Mouse (Mus musculus) Muller cell, postnatal 12 days (primary cell): Measurements from ENCODE around the gene AC131692.1.
A peak's percentile ranks its signal among the peaks of the same experiment; 100 is the strongest.

Experiments used
- DNase-seq: peaks from one replicate; pipeline ENCODE4 v3.0.0-alpha.2; 2015; ENCODE audit errors: inconsistent ontology term

The AC131692.1 gene

DNA sequence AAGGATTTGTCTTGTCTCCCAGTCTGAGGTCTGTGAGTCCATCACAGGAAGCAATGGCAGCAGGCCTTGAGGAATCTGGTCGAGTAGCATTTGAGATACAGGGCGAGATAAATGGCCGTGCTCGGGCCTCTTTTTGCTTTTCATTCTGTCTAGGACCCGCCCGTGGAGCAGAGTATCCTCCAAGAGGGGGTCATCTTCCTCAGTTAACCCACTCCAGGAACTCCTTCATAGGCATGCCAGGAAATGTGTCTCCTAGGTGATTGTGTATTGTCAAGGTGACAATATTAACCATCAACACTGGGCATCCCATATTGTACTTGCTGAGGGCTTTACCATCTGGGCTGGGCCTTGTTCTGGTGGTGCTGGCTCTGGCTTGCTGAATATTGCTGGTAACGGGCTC is at the start of gene AC131692.1:
AC131692.1 (plus strand) TSS at position 301 of the 400 bp plus-strand sequence.
- DNase-seq, result no peak

DNA sequence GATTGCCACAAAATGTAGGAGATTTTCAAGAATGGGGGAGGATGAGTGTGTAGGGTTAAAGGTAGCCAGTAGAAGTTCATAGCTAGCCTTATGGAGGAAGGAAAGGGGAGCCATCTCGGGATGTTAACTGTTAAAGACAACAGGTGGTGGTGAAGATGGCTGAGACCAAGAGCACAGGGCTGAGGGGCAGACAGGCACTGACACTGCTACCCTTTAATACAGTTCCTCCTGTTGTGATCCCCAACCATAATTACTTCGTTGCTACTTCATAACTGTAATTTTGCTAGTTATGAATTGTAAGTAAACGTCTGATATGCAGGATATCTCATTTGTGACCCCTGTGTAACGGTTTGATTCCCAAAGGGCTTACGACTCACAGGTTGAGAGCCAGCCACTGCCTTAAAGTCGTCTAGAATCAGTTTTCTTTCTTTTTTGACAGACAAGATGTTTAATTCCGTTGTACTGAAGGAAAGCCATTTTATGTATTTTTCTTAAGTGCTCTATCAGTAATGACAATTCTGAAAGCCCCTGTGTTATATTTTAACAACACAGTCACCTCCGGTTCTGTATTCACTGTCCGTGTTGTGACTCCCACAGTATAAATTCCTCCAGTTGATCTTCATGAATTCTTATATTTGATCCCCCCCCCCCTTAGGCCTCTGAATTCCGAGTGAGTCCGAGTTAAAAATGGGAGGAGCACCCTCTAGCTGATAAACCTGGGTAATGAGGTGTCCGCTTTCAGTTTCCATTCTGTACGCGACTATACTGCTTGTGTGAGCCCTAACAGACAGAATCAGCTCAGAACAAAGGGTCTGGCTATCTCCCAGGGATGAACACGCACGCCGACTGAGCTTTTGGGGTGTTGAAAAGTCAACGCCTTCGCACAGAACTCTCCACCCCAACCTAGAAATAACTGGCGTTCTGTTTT is 48.6 kb upstream of the AC131692.1 start:
- DNase-seq, result no peak

DNA sequence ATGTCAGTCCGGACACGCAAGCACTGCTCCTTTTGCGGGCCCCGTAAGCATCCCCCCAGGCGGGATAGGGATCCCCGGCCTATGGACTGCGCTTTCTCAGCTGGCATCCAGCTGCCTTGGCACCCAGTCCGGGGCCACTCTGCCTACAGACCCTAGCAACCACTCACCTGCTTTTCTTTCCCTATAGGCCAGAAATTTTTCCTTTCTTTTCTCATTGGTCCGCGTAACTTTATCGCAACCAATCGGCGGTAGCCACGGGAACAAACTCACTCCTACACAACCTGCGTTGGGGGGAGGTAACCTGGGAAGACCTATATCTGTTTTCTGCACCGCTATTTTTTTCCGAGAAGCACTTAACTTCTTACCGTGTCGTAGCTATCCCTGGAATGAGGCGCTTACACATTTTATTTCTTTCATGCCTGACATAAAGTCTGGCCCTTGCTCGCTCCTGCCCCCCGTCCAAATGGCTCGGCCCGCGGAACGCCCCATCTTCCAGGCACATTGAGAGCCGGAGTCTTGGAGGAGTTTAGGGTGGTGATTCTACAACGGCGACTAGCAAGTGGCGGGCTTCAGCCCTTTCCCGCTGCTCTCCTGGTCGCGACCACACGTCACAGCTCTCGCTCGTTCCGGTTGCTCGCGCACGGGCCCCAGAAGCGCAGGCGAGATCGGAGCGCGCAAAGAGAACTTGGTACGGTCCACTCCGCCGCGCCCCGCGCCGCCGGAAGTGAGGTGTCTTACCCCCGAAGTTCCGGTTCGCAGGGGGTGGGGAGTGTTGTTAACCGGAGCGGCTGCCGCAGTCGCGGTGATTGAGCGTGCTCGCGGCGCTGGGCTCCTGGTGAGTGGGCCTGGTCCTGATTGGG is 47.7 kb upstream of the AC131692.1 start, which contains the start of gene Syvn1:
Syvn1 (plus strand) TSS at position 283 of the 860 bp plus-strand sequence.
- DNase-seq, result peak; percentile 95

DNA sequence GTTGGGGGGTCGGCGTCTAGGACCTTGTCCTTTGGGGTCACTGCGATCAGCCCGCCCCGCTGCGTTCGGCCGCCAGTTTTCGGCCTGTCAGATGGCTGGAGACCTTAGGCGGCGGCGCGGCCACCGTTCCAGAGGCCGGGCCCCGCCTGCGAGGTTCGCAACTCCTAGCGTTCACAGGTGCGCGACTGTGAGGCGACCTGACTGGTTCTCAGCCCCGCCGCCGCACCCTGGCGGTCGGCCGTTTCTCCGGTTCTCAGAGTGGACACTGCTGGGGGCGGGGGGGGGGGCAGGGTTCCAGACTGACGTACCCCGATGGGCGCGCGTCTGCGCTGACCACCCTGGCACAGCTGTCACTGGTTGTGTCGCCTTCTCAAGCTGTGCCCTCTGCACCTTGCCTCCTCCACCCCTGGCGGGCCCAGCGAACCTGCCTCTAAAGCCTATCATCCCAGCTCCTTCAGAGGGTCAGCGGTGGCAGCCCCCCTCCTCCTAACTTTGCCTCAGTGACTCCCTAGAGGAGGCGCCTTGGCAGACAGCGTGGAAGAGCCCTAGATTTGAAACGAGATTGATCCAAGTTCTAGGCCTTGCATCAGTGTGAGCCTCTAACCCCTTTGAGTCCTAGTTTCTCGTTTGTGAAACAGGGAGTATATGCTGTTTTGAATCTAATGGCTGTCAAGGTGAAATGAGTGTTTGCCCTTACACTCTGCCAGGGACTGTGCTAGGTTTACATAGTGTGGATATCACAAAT is 46.9 kb upstream of the AC131692.1 start:
- DNase-seq, result no peak

DNA sequence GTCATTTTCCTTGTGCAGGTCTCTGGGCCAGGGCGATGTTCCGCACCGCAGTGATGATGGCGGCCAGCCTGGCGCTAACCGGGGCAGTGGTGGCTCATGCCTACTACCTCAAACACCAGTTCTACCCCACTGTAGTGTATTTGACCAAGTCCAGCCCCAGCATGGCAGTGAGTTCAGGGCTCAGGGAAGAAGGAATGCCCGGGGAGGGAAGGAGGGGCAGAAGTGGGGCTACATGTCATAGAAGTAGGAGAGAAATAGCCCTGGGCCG is 46.4 kb upstream of the AC131692.1 start:
- DNase-seq, result no peak

DNA sequence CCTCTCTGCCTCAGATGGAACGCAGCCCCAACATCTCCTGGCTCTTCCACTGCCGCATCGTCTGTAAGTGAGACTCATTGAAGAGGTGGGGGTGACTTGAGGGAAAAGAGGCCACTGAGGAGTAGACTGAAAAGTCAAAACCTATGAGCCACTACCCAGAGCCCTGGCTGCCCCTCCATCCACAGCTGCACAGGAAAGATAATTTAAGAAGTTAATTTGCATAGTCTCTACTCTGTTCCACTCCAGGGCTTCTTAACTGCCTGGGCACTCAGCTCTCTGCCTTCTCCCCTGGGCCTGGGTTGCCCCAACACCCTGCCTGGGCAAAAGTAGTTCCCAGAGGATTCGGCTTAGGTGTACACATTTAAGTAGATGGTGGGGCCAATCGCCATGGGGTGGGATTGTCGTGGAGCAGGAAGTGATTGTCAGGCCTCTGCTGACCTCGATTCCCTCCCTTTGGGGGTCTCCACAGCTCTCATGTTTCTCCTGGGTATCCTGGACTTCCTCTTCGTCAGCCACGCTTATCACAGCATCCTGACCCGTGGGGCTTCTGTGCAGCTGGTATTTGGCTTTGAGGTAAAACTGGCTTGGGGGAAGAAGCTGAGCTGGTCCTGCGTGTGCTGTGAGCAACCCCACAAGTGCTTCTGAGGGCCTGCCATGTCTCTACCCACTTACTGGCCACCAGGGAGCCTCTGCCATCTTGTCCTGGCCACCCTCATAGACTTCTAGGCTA is 45.4 kb upstream of the AC131692.1 start:
- DNase-seq, result no peak

DNA sequence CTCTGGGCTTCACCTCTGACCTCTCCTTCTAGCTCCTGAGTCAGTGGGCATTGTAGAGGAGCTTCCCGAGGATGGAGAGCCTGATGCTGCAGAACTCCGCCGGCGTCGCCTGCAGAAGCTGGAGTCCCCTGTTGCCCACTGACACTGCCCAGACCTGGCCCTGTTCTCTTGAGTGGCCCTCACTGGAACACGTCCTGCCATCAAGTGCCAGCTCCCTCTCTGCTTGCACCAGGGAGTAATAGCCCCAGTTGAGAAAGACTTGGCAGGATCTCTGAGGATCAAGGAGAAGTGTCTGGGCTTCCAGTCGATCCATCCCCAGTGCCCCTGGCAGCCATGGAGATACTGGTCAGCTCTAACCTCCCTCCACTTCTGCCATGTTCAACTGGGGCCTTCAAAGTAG is 41.7 kb upstream of the AC131692.1 start:
- DNase-seq, result no peak

DNA sequence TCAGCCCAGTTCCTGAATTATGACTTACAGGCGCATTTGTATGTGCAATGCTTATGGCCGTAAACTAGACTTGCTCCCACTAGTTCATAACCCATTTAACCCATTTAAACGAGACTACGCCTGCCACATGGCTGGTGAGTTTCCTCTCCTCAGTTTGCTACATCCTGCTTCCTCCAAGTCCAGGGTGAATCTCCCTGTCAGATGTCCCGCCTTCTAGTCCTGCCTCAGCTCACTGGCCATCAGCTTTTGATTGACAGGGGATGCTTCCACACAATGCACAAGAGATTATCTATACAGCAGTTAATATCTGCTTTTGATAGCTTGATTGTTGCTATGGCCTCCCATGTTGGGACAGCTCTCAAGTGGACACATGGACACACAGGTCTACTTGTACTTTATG is 39.9 kb upstream of the AC131692.1 start:
- no peak for DNase-seq

DNA sequence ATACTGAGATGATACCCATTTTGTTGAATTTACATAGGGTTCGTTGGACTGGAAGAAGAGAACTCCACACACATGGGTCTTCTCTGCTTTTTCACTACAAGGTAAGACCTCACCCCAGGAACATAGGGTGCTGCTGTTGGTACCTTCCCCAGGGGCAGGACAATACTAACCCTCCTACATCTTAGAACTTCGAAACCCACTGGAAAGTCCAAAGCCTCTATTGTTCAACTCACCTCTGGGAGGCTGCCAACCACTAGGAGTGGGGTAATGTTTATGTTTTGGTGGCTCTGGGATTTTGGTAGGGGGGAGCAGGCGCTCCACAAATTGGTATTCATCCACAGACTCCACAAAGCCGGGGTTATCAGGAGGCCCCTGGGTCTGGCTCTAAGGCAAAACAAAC is 37.5 kb upstream of the AC131692.1 start:
- DNase-seq, result no peak

DNA sequence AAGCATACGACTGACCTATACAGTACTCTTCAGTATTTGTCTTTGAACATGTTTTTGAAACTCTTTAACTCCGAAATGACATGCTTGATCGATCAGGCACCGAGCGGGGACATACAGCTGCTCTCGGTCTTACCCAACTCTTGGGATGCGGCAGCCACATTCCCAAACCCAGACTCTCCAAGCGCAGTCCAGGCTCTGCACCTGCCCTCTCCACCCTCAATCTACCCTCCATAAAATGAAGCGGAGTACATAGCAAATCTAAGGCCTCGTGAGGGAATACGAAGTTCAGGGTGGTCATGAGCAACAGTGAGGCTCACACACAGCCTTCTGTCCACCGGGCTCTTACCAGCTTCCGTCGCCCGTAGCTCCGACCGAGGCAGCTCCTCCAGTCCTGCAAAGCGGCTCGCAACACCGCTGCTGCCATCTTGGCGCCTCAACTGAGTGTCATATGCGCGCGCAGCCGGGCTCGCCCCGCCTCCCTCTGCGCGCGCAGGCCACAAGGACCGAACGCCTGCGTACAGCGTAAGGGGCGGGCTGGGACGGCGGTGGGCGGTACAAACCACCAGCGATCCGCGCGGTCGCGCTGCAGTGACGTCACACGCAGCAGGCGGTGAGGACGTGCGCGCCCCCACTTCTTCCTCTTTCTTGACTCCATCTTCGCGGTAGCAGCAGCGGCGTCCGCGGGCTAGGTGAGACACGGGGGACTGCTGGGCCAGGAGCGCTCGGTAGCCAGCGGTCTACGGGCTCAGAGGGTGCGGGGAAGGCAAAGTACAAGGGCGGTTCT is 36.7 kb upstream of the AC131692.1 start, which contains the start of the genes Mrpl49 and Fau:
Mrpl49 (minus strand) TSS at position 473 of the 784 bp plus-strand sequence.
Fau (plus strand) TSS at position 532 of the 784 bp plus-strand sequence.
- DNase-seq, result peak; percentile 98

DNA sequence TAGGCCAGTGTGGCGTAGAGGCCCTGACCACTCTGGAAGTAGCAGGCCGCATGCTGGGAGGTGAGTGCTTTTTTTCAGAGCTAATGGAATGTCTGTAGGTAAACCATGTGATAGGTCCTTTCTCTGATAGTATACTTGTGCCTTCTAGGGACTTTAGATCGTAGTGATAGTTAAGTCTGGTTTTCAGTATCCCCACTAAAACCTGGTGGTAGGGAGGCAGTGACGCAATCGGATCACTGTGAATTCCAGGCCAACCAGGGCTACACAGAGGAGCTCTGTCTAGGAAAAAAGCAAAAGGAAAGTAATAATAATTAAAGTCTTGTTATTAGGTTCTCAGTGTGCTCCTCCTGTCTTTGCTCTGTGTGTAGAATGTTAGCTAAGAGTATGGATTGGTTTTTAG is 35.7 kb upstream of the AC131692.1 start:
- DNase-seq, result no peak

DNA sequence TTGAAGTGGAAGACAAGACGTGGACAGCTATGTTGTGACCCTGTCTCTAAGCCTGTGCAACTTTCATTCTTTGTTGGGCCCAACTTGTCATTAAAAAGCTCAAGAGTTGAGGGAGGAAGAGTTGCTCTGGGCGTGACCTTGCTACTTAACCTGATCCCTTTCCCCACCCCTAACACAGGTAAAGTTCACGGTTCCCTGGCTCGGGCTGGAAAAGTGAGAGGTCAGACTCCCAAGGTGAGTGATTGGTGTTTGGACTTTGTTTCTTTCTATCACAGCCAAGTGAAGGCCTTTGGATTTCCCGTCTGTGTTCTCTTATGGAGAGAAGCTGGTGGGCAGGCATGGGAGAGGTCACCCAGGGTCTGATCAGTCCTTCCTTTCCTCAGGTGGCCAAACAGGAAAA is 35.3 kb upstream of the AC131692.1 start:
- no peak for DNase-seq

DNA sequence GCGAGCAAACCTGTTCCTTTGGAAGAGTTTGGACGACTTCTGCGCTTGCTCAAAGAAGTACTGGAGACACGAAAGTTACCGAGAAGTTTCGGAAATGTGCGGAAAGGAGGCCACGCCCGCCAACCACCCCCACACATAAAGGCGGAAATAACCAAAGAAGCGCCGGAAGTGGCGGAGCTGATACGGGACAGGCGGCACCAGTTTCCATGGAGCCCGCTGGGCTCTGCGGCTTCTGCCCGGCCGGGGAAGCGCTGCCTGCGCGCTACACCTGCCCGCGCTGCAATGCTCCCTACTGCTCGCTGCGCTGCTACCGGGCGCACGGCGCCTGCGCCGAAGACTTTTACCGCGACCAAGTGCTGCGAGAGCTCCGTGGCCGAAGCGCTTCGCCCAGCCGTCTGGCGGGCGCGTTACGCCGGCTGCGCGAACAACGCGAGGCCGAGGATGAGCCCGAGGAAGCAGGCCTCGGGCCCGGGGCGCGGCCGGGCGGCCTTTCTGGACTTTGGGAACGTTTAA is 33.1 kb upstream of the AC131692.1 start, which contains the start of gene Znhit2:
Znhit2 (plus strand) TSS at position 172 of the 513 bp plus-strand sequence.
- peak; percentile 95 for DNase-seq

DNA sequence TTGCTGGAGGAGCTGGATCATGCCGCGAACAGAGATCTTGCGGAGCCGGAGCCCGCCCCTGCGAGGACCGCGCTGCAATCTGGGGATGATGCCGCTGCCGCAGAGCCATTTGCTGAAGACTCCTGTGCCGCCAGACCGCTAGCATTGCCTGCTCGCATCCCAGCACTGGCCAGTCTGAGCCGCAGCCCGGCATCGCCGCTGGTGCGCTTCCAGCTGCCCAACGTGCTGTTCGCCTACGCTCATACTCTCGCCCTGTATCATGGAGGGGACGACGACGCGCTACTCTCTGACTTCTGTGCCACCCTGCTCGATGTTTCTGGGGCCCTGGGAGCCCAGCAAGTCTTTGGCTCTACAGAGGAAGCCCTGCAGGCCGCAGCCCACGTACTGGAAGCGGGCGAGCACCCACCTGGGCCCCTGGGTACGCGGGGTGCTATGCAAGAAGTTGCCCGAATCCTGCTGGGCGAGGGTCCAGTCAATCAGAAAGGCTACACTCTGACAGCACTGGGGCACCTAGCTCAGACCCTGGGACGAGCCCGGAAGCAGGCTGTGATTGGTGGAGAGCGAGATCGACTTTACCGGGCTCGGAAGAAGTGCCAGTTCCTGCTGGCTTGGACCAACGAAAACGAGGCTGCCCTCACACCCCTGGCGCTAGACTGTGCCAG is 32.4 kb upstream of the AC131692.1 start:
- peak; percentile 49 for DNase-seq

DNA sequence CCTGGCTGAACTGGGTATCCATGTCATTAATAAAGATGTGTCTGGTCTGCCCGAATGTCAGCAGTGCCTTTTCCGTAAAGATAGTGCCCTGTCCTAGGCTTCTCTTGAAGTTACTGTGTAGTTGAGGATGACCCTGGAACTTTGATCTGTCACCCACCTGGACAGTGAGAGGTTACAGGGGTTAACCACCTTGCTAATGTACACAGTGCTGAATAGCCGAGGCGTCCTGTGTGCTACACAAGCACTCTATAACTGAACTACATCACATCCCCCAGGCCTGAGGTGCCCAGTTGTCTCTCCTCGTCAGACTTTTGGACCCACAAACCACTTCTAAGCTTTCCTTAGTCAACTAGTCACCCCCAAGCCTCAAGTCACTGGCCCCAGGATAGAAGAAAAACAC is 31.8 kb upstream of the AC131692.1 start:
- no peak for DNase-seq

DNA sequence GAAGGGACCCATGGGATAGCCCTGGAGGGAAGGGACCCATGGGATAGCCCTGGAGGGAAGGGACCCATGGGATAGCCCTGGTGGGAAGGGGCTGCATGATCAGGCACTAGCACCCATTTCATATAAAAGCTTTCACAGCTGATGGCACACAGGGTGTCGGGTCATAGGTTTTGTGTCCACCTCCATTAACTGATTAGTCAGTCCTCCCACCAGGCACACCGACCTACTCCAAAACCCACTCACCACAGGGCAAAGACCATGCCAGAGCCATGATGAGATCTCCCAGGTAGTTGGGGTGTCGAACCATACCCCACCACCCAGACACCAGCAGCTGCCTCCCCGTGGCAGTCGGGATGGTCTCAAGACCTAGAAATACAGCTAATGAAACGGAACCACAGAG is 31.1 kb upstream of the AC131692.1 start:
- DNase-seq, result no peak

DNA sequence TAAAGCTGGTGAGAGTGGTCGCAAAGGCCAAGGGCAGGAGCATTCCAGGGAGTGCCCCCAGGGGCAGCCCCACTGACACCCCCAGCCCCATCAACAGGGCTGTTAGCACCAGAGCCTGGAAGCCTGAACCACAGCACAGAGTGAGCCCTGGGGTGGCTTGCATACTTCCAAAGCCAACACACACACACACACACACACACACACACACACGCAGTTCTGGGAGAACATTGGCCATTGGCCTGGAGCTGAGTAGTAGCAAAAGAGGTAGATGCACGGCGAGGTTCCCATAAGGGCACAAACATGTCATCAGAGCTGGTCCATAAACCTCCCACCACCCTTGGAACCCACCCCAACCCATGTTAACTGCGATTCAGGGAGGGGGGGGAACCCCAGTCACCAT is 27.6 kb upstream of the AC131692.1 start:
- no peak for DNase-seq

DNA sequence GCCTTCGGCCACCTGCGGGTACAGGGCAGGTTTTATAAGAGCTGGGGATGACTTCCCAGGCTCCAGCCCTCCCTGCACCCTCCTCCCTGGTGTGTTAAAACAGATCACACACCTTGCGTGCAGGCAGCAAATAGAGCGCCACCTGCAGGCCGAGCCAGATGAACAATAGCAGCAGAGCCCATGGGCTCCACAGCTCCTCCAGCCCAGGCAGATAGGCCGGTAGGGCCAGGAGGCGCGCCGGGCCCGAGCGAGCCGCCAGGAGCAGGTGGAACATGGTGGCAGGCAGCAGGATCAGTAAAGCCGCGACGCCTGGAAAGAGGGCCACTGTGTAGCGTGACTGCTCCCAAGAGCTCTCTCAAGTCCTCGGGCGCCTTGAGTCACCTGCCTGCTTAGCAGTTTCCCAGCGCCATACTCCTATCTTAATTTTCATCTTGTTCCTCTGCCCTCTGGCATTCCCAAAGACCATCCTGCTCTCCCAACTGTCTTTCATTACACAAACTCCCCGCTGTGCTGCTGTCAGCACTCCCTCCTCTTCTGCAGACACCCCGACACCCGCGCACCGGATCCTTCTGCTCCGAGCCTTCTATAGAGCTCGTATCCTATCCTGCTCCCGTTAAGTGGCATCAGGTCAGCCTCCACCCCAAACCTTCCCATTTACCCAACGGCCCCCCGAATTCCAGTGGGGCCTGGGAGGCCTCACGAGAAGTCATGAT is 27.1 kb upstream of the AC131692.1 start:
- peak; percentile 66 for DNase-seq
